Mouse (Mus musculus): ENCODE measurements around the gene Tap2.
A peak's percentile ranks its signal among the peaks of the same experiment; 100 is the strongest.

Tap2 gene

DNA sequence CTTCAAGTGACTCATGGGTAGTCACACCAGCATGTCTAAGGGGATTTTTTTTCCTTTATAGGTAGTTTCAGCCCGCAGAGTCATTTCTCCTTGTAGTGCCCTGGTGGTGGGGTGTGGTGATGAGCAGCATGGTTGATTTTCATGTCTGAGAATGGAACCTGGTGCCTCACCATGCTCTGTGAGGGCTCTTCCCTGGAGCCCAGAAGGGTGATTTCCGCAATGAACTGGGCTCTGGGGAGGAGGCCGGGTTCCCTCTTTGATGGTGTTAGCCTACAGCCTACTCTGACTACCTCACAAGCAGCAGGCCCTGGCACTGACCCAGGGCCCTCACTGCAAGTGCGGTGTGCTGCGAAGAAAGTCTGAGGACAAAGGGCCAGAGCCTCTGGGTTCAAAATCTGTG is at the start of gene Tap2:
Gene Tap2 (plus strand): TSS at position 84 of the 400 bp plus-strand sequence.
- DNase-seq: no peak

GRCm38 (mm10) chr17:34155534-34155933 is 47.8 kb upstream of the Tap2 start:
- no peak for DNase-seq

GRCm38 (mm10) chr17:34164202-34164895 is 39.0 kb upstream of the Tap2 start:
- DNase-seq: peak; percentile 36

DNA sequence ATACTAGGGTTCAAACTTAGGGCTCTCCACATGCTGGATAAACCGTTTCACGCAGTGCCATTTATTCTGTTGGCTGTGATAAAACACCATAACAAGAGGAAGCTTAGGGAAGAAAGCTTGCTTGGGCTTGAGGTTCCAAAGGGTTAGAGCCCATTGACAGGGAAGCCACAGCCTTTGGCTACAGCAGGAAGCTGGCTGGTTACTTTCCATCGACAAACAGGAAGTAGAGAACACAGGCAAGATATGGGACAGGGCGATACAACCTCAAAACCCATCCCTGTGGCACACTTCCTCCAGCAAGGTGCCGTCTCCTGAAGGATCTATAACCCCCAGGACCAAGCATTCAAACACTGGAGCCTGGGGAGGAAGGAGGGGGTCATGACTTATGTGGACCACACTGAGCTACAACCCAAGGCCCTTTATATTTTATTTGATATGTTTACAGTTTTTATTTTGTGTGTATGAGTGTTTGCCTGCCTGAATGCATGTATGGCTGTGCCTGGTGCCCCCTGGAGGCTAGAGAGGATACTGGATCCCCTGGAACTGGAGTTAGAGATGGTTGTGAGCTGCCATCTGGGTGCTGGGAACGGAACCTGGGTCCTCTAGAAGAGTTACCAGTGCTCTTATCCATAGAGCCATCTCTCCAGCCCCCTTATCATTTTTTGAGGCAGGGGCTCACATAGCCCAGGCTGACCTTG is 38.1 kb upstream of the Tap2 start:
- DNase-seq: no peak

- DNase-seq: peak; percentile 29
These were observed 34.0 kb upstream of the Tap2 start for GRCm38 (mm10) chr17:34169279-34169678.

DNA sequence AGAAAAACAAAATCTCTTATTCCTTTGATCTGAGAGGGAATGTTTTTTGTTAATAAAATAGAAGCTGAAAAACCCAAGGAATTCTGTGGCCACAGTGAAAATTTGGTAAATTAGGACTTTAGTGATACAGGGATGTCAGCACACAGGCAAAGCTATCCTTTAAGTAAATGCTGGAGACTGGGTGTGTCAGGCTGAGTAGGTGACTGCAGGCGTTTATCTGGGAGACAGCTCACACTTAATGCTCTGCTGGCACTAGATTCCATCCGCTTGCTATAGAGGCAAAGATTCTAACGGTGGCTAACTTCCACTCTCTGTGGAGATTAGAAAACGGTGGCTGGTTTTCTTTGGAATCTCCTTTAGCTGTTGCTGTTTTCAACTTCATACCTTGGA is 32.8 kb upstream of the Tap2 start:
- no peak for DNase-seq

- DNase-seq: peak; percentile 74
These were observed 32.3 kb upstream of the Tap2 start for GRCm38 (mm10) chr17:34170877-34171498.

- no peak for DNase-seq
These were observed 30.8 kb upstream of the Tap2 start for GRCm38 (mm10) chr17:34172528-34172927.

GRCm38 (mm10) chr17:34174075-34174474 is 29.3 kb upstream of the Tap2 start:
- no peak for DNase-seq

DNA sequence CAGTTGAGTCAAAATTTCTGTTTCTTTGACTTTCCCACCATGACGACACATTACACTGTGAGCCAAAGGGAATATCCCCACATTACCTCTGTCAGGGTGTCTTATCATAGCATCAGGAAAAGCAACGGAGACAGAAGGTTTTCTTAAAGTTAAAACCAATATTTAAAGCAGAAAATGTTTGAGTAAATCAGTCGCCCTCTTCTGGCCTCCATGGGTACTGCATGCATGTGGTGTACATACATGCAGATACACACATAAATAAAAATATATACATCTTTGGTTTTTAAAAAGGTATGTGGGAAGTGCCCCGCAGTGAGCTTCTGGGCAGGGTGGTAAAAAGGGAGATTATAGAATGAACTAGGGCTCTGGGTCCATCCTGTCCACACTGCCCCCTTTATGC is 26.1 kb upstream of the Tap2 start:
- no peak for DNase-seq

DNA sequence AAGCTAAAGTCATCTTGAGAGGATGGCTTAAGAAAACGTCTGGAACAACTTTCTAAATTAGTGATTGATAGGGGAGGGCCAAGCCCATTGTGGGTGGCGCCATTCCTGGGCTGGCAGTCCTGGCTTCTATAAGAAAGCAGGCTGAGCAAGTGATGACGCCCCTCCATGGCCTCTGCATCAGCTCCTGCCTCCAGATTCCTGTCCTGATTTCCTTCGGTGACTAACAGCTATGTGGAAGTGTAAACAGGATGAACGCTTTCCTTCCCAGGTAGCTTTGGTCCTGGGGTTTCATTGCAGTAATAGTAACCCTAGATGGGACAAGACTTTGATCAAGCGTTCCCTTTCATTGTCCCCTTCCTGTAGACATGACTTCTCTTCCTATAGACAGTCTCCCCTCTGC is 24.3 kb upstream of the Tap2 start:
- DNase-seq: no peak

- no peak for DNase-seq
These were observed 23.1 kb upstream of the Tap2 start for GRCm38 (mm10) chr17:34179913-34180859.

- DNase-seq: no peak
These were observed 19.6 kb upstream of the Tap2 start for GRCm38 (mm10) chr17:34183564-34184219.

DNA sequence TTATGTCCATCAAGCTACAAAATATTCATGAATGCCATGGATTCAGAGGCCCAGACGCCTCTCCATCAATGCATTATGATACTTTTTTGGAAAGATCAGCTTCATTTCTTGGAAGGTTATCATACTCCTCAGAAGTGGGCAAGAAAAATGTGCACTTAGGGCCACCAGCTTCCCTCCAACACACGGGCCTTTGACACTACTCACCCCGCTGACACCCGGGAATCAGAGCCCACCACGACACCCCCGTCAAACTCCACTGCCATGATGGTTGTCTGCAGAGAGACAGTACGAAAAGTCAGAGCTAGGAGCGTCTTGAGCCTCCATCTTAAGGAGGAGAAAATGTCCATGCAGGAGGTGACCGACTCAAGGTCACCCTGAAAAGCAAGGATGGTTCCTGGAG is 17.8 kb upstream of the Tap2 start:
- DNase-seq: no peak

GRCm38 (mm10) chr17:34186885-34187260 is 16.5 kb upstream of the Tap2 start:
- DNase-seq: no peak

DNA sequence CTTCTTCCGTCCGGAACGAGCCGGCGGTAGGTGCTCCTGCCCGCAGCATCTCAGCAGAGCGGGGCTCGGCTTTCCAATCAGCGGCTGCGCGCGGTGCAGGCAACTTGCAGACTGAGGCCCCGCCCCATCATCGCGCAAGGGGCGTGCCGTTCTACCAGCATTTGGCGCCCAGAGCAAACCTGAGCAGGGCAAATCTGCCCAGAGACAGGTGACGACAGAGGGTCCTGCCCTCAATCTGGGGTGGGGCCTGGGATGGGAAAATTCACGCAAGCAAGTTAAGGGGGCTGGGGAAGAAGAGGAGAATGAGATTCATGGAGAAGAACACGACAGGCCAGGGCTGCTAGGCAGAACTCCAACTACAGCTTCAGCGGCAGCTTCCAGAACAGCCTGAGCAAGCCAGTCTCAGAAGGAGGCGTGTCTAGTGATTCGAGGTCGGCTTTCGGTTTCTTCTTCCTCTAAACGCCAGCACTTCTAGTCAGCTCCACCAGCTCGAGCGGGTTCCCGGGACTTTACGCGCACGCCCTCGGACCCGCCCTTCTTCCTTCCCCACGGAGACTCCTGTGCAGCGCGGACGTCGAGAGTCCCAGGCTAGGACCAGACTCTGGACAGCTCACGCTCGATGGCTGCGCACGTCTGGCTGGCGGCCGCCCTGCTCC is 15.9 kb upstream of the Tap2 start, which contains the start of the genes Tap1 and Psmb9:
Gene Tap1 (plus strand): TSS at position 293 of the 656 bp plus-strand sequence.
Gene Psmb9 (minus strand): TSS at position 504 of the 656 bp plus-strand sequence.
- peak; percentile 91 for DNase-seq

GRCm38 (mm10) chr17:34188010-34188409 is 15.3 kb upstream of the Tap2 start:
- peak; percentile 14 for DNase-seq

DNA sequence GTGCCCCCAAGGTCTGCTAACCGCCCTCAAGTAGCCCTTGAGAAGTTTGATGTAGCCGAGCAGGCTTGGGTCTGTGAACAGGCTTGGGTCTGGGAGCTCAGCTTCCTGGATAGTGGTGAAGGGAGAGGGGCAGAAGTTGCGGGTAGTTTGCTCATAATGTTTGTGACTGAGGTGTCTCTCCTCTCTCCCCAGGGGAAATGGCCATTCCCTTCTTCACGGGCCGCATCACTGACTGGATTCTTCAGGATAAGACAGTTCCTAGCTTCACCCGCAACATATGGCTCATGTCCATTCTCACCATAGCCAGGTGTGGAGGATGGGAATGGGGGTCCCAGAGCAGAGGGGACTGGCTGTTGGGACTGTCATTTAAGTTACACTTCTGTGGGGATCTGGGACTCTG is 14.3 kb upstream of the Tap2 start:
- DNase-seq: no peak

- DNase-seq: no peak
These were observed 10.5 kb upstream of the Tap2 start for GRCm38 (mm10) chr17:34192852-34193251.

GRCm38 (mm10) chr17:34193468-34193867 is 9.9 kb upstream of the Tap2 start:
- no peak for DNase-seq

DNA sequence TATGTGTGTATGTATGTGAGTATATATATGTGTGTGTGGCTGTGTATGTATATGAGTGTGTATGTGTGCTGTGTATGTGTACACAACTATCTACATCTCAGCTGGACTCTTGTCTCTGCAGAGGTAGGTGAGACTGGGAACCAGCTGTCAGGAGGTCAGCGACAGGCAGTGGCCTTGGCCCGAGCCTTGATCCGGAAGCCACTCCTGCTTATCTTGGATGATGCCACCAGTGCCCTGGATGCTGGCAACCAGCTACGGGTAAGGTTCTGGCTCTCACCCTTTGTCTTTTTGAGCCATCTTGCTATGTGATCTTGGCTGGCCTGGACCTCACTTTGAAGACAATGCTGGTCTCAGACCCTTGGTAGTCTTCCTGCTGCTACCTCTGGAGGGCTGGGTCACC is 8.6 kb upstream of the Tap2 start:
- no peak for DNase-seq

- no peak for DNase-seq
These were observed 6.8 kb upstream of the Tap2 start for GRCm38 (mm10) chr17:34196491-34196890.
